23 mouse cellular contexts compared by ENCODE assay signal in the genomic region with DNA sequence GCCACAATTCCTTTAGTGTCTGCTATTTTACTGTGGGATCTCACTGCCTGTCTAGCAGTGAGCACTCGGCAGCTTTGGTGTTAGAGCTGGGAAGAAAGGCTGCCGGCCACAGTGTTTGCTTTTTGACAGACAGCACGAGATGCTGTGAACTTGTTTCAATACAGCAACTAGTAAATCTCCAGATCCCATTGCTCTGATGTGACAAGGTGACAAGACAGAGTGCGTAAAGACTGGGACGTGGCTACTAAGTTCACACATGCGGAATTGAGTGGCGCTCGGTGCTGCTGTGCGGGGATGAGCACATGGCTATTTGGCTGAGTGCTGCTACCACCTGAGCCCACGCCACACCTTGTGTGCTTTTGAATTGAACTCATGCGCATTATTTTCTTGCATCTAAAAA.
DNase-seq lines count a peak whose midpoint lies in the region; ATAC-seq and TF ChIP-seq lines count a peak whose summit lies in the region.
"Had no signal": no experiment of that assay in that cellular context is flagged by ENCODE, and none has a peak within 500 bp of the region (broad histone marks: within the 10 kb centered on the region; RNA-seq: fewer than 3 reads in every experiment).

No protein-coding gene starts in this region.

- ATAC-seq in forebrain, embryonic 13.5 days: peak; percentile 75
- peak; percentile 13; the same call in 1 of the 2 replicates for ATAC-seq in forebrain, postnatal 0 days
- ATAC-seq in megakaryocyte, adult 5-6 weeks (ENCODE audit: poor library complexity, severe bottlenecking): no peak
- ATAC-seq: CD4-positive, CD25-positive, alpha-beta regulatory T cell, adult 4 months had no signal

- 68% methylated on average over 11 of the region's 11 CpGs for WGBS in forebrain, embryonic 13.5 days
- WGBS in forebrain, postnatal 0 days: 58% methylated on average over 11 of the region's 11 CpGs

- H3K27me3 ChIP-seq in forebrain, embryonic 13.5 days: no peaks in the 10 kb centered on the region
- no peaks in the 10 kb centered on the region for H3K27me3 ChIP-seq in forebrain, postnatal 0 days (ENCODE audit: insufficient read depth, low read length)
- H3K27me3 ChIP-seq: embryonic facial prominence, embryonic 13.5 days; heart, embryonic 15.5 days; hindbrain, embryonic 15.5 days had no signal

- no peak overlapping the region for H3K4me3 ChIP-seq in layer of hippocampus, adult 2 months
- no peak overlapping the region for H3K4me3 ChIP-seq in forebrain, embryonic 13.5 days
- no peak overlapping the region for H3K4me3 ChIP-seq in forebrain, postnatal 0 days (ENCODE audit: low read depth, low read length)
- H3K4me3 ChIP-seq: embryonic facial prominence, embryonic 13.5 days; heart, adult 2 months; heart, embryonic 15.5 days; hindbrain, embryonic 10.5 days; hindbrain, embryonic 15.5 days had no signal

- H3K4me1 ChIP-seq in forebrain, embryonic 13.5 days: peaks cover 29% of the 10 kb centered on the region
- no peaks in the 10 kb centered on the region for H3K4me1 ChIP-seq in forebrain, postnatal 0 days (ENCODE audit: insufficient read depth)
- H3K4me1 ChIP-seq: embryonic facial prominence, embryonic 13.5 days; heart, embryonic 15.5 days; hindbrain, embryonic 15.5 days had no signal

- peaks cover 46% of the 10 kb centered on the region for H3K36me3 ChIP-seq in forebrain, embryonic 13.5 days (ENCODE audit: poor library complexity, severe bottlenecking)
- H3K36me3 ChIP-seq in forebrain, postnatal 0 days (ENCODE audit: insufficient read depth): peaks cover 32% of the 10 kb centered on the region

- no peak overlapping the region for H3K9ac ChIP-seq in forebrain, embryonic 13.5 days
- H3K9ac ChIP-seq in forebrain, postnatal 0 days: no peak overlapping the region
- H3K9ac ChIP-seq: embryonic facial prominence, embryonic 13.5 days; heart, embryonic 15.5 days; hindbrain, embryonic 15.5 days had no signal

- H3K27ac ChIP-seq in layer of hippocampus, adult 2 months: 0 out of 2 replicates have a peak overlapping the region, but pooled peaks have one; percentile 10
- peak overlapping the region; percentile 61 for H3K27ac ChIP-seq in forebrain, embryonic 13.5 days
- H3K27ac ChIP-seq in forebrain, postnatal 0 days (ENCODE audit: low read depth, low read length): no peak overlapping the region
- H3K27ac ChIP-seq: embryonic facial prominence, embryonic 13.5 days; heart, adult 2 months; heart, embryonic 15.5 days; hindbrain, embryonic 10.5 days; hindbrain, embryonic 15.5 days had no signal

- no peak for TF ChIP-seq CTCF in layer of hippocampus, adult 2 months (conservative IDR thresholded peaks at IDR 0.05)
- TF ChIP-seq CTCF in forebrain, postnatal 0 days (IDR thresholded peaks at IDR 0.05; ENCODE audit: low read depth): no peak

- no peak overlapping the region for H3K4me2 ChIP-seq in forebrain, embryonic 13.5 days
- H3K4me2 ChIP-seq in forebrain, postnatal 0 days (ENCODE audit: low read depth): no peak overlapping the region
- H3K4me2 ChIP-seq: embryonic facial prominence, embryonic 13.5 days; heart, embryonic 11.5 days; heart, embryonic 15.5 days; hindbrain, embryonic 15.5 days had no signal

- no peaks in the 10 kb centered on the region for H3K9me3 ChIP-seq in forebrain, embryonic 13.5 days (replicated peaks)
- no peaks in the 10 kb centered on the region for H3K9me3 ChIP-seq in forebrain, postnatal 0 days (ENCODE audit: low read length)
- H3K9me3 ChIP-seq: embryonic facial prominence, embryonic 13.5 days; G1E; heart, embryonic 15.5 days; hindbrain, embryonic 10.5 days; hindbrain, embryonic 15.5 days had no signal

- DNase-seq in cerebellum, postnatal 10 days: peak; percentile 49 to 51
- DNase-seq in cerebellum, postnatal 25 days: no peak
- DNase-seq in layer of hippocampus, adult 2 months (ENCODE audit: low spot score in 2 of 2): no peak
- DNase-seq in layer of hippocampus, adult 11-12 months (ENCODE audit: low spot score): no peak
- no peak for DNase-seq in forebrain, postnatal 0 days
- DNase-seq: adrenal gland, adult 8-10 months; adrenal gland, postnatal 36 days; B cell, adult 2 months; cerebellum, adult 11 months; cerebellum, adult 8-10 months; cerebellum, postnatal 36 days; gastrocnemius, postnatal 10 days; heart, adult 2 months; heart, postnatal 14 days had no signal

Comparison
In these comparisons a context has a peak if more than half of its experiments do, and no peak if none do; other contexts are left out.
1. DNase-seq: peak in cerebellum, postnatal 10 days (2 of 2); none in cerebellum, postnatal 25 days (0 of 2), layer of hippocampus, adult 2 months (0 of 2), layer of hippocampus, adult 11-12 months (single experiment) and forebrain, postnatal 0 days (single experiment).